ENCODE assay signal across 8 mouse cellular contexts in genomic region chr5:118559584-118560384, GRCm38 (mm10). TPM values are rescaled to one million over a fixed set of nuclear protein-coding genes. Genes with fewer than 3 reads are reported as not detected.
A peak's percentile ranks its signal among the peaks of the same experiment; 100 is the strongest.
DNase-seq lines count a peak whose midpoint lies in the region; ATAC-seq and TF ChIP-seq lines count a peak whose summit lies in the region.

No protein-coding gene starts in this region.

- ATAC-seq in embryonic facial prominence, embryonic 15.5 days (ENCODE audit: insufficient number of reproducible peaks, low FRiP score, low TSS enrichment, low read depth): peak; percentile 91
- ATAC-seq in heart, embryonic 11.5 days (replicated peaks; ENCODE audit: insufficient number of reproducible peaks, low FRiP score, low TSS enrichment): peak; percentile 85
- ATAC-seq in kidney, embryonic 16.5 days (ENCODE audit: low FRiP score, low TSS enrichment): peak; percentile 90
- peak; percentile 87 for ATAC-seq in liver, embryonic 12.5 days

- H3K4me3 ChIP-seq in bone marrow, adult 2 months (replicated peaks; ENCODE audit: control insufficient read depth, low read depth, low read length): peak overlapping the region; percentile 59
- peak overlapping the region; percentile 76 for H3K4me3 ChIP-seq in embryonic facial prominence, embryonic 15.5 days (replicated peaks)
- peak overlapping the region; percentile 94 for H3K4me3 ChIP-seq in heart, embryonic 11.5 days (ENCODE audit: low read depth, low read length)
- H3K4me3 ChIP-seq in kidney, embryonic 16.5 days (ENCODE audit: low read length): peak overlapping the region; percentile 84
- peak overlapping the region; percentile 94 for H3K4me3 ChIP-seq in liver, embryonic 12.5 days

- peak; percentile 36; the same call in 1 of the 2 replicates for TF ChIP-seq POLR2A in bone marrow, adult 2 months (IDR thresholded peaks at IDR 0.05; ENCODE audit: borderline replicate concordance, control insufficient read depth, low read depth, low read length)

- H3K9me3 ChIP-seq in embryonic facial prominence, embryonic 15.5 days (replicated peaks): no peaks in the 10 kb centered on the region; the same call in 1 of the 2 replicates
- no peaks in the 10 kb centered on the region for H3K9me3 ChIP-seq in heart, embryonic 11.5 days (replicated peaks; ENCODE audit: control insufficient read depth, low read length)
- H3K9me3 ChIP-seq in kidney, embryonic 16.5 days (ENCODE audit: low read length): peaks cover 5% of the 10 kb centered on the region
- peaks cover 4% of the 10 kb centered on the region; the same call in 1 of the 2 replicates for H3K9me3 ChIP-seq in liver, embryonic 12.5 days (replicated peaks)

- no peaks in the 10 kb centered on the region for H3K36me3 ChIP-seq in embryonic facial prominence, embryonic 15.5 days
- H3K36me3 ChIP-seq in heart, embryonic 11.5 days (ENCODE audit: control insufficient read depth, insufficient read depth, low read length): no peaks in the 10 kb centered on the region
- no peaks in the 10 kb centered on the region for H3K36me3 ChIP-seq in kidney, embryonic 16.5 days (ENCODE audit: insufficient read depth, low read length)
- H3K36me3 ChIP-seq in liver, embryonic 12.5 days: peaks cover 7% of the 10 kb centered on the region; the same call in 1 of the 2 replicates
- no peaks in the 10 kb centered on the region for H3K36me3 ChIP-seq in splenic B cell, adult 2 months (ENCODE audit: control insufficient read depth, insufficient read depth, low read length, poor library complexity, severe bottlenecking)

- H3K27me3 ChIP-seq in embryonic facial prominence, embryonic 15.5 days: peaks cover 21% of the 10 kb centered on the region
- H3K27me3 ChIP-seq in heart, embryonic 11.5 days (ENCODE audit: control insufficient read depth, insufficient read depth, low read length): no peaks in the 10 kb centered on the region; the same call in 1 of the 2 replicates
- H3K27me3 ChIP-seq in kidney, embryonic 16.5 days (ENCODE audit: insufficient read depth, low read length): peaks cover 13% of the 10 kb centered on the region; the same call in 1 of the 2 replicates
- H3K27me3 ChIP-seq in liver, embryonic 12.5 days (replicated peaks): peaks cover 12% of the 10 kb centered on the region
- H3K27me3 ChIP-seq in splenic B cell, adult 2 months (ENCODE audit: control insufficient read depth, insufficient read depth, low read length, poor library complexity, severe bottlenecking): no peaks in the 10 kb centered on the region; the same call in 1 of the 2 replicates

- peak; percentile 81 for DNase-seq in A20 (ENCODE audit: low read depth, low spot score)
- DNase-seq in naive thymus-derived CD4-positive, alpha-beta T cell, adult 2 months (ENCODE audit: low read depth): peak; percentile 89
- DNase-seq in splenic B cell, adult 2 months (ENCODE audit: low read depth, low spot score): peak; percentile 89

- H3K4me1 ChIP-seq in bone marrow, adult 2 months (ENCODE audit: control insufficient read depth, insufficient read depth, low read length): peaks cover 3% of the 10 kb centered on the region
- peaks cover 27% of the 10 kb centered on the region for H3K4me1 ChIP-seq in embryonic facial prominence, embryonic 15.5 days
- H3K4me1 ChIP-seq in heart, embryonic 11.5 days (ENCODE audit: control insufficient read depth, insufficient read depth, low read length): peaks cover 28% of the 10 kb centered on the region
- peaks cover 24% of the 10 kb centered on the region for H3K4me1 ChIP-seq in kidney, embryonic 16.5 days (ENCODE audit: insufficient read depth, low read length)
- H3K4me1 ChIP-seq in liver, embryonic 12.5 days: peaks cover 64% of the 10 kb centered on the region

- H3K9ac ChIP-seq in embryonic facial prominence, embryonic 15.5 days: peak overlapping the region; percentile 87
- H3K9ac ChIP-seq in heart, embryonic 11.5 days (ENCODE audit: low read depth, low read length): peak overlapping the region; percentile 90
- peak overlapping the region; percentile 96 for H3K9ac ChIP-seq in kidney, embryonic 16.5 days (replicated peaks; ENCODE audit: low read length)
- H3K9ac ChIP-seq in liver, embryonic 12.5 days: peak overlapping the region; percentile 97

- 2% methylated on average over 78 of the region's 101 CpGs for WGBS in bone marrow, adult 2 months
- WGBS in embryonic facial prominence, embryonic 15.5 days: 1% methylated on average over 48 of the region's 101 CpGs
- under 1% methylated on average over 80 of the region's 101 CpGs for WGBS in heart, embryonic 11.5 days (ENCODE audit: insufficient replicate concordance)
- under 1% methylated on average over 51 of the region's 101 CpGs for WGBS in kidney, embryonic 16.5 days
- 2% methylated on average over 32 of the region's 101 CpGs for WGBS in liver, embryonic 12.5 days (ENCODE audit: insufficient replicate concordance)

- H3K27ac ChIP-seq in bone marrow, adult 2 months (ENCODE audit: control insufficient read depth, insufficient read depth, low read depth, low read length, poor library complexity): peak overlapping the region; percentile 95
- H3K27ac ChIP-seq in embryonic facial prominence, embryonic 15.5 days (replicated peaks): peak overlapping the region; percentile 98
- H3K27ac ChIP-seq in heart, embryonic 11.5 days (ENCODE audit: low read depth, low read length): peak overlapping the region; percentile 85
- peak overlapping the region; percentile 87 for H3K27ac ChIP-seq in kidney, embryonic 16.5 days (ENCODE audit: low read length)
- peak overlapping the region; percentile 95 for H3K27ac ChIP-seq in liver, embryonic 12.5 days

- TF ChIP-seq CTCF in bone marrow, adult 2 months (IDR thresholded peaks at IDR 0.05; ENCODE audit: control insufficient read depth, insufficient read depth, low read length): 0 out of 2 replicates have a peak, but pooled peaks have one; percentile 5

- peak overlapping the region; percentile 75 for H3K4me2 ChIP-seq in embryonic facial prominence, embryonic 15.5 days (replicated peaks)
- H3K4me2 ChIP-seq in heart, embryonic 11.5 days: peak overlapping the region; percentile 80
- H3K4me2 ChIP-seq in kidney, embryonic 16.5 days (replicated peaks; ENCODE audit: low read depth, low read length): peak overlapping the region; percentile 82
- peak overlapping the region; percentile 98 for H3K4me2 ChIP-seq in liver, embryonic 12.5 days

RNA-seq across cellular contexts. Expression of gene Med13l, which starts 0.7 kb away (rescaled TPM):
- polyA plus RNA-seq in bone marrow, adult 2 months (2011; ENCODE audit: insufficient read depth, insufficient read length, low replicate concordance, missing spikeins): 19.1 and 32.9 TPM in 2 replicates
- 14.8 and 15.0 TPM in 2 replicates for polyA plus RNA-seq in embryonic facial prominence, embryonic 15.5 days (2015; fragmentation: Nextera tagmentation; extraction: Ambion mirVana)
- polyA plus RNA-seq in heart, embryonic 11.5 days (2014; fragmentation: Nextera tagmentation; extraction: Ambion mirVana): 9.4 and 9.7 TPM in 2 replicates
- 8.2 and 9.1 TPM in 2 replicates for polyA plus RNA-seq in kidney, embryonic 16.5 days (2015; fragmentation: Nextera tagmentation; extraction: Ambion mirVana)
- 13.0 and 13.8 TPM in 2 replicates for polyA plus RNA-seq in liver, embryonic 12.5 days (2016; fragmentation: Nextera tagmentation; extraction: Ambion mirVana)

Comparison
In these comparisons a context has a peak if more than half of its experiments do, and no peak if none do; other contexts are left out.
1. Peak in every context shown above with its lines: DNase-seq, ATAC-seq, H3K4me3 ChIP-seq and H3K27ac ChIP-seq.